In genomic region chr14:8999815-9000214, GRCm38 (mm10) we compare ENCODE assay signal across 18 mouse cellular contexts.
"Had no signal": no experiment of that assay in that cellular context is flagged by ENCODE, and none has a peak within 500 bp of the region (broad histone marks: within the 10 kb centered on the region; RNA-seq: fewer than 3 reads in every experiment).

No protein-coding gene starts in this region.

- H3K9me3 ChIP-seq: limb, embryonic 10.5 days; limb, embryonic 13.5 days; liver, embryonic 12.5 days; liver, embryonic 15.5 days; lung, embryonic 15.5 days; megakaryocyte, embryonic 14.5 days; midbrain, embryonic 12.5 days had no signal

- H3K27ac ChIP-seq: limb, embryonic 10.5 days; limb, embryonic 13.5 days; liver, embryonic 12.5 days; liver, embryonic 15.5 days; lung, embryonic 15.5 days; midbrain, embryonic 12.5 days had no signal

- ATAC-seq: intestine, embryonic 16.5 days; liver, embryonic 12.5 days had no signal

- H3K36me3 ChIP-seq: limb, embryonic 10.5 days; limb, embryonic 13.5 days; liver, embryonic 12.5 days; liver, embryonic 15.5 days; lung, embryonic 15.5 days; midbrain, embryonic 12.5 days had no signal

- H3K27me3 ChIP-seq: limb, embryonic 13.5 days; liver, embryonic 12.5 days; liver, embryonic 15.5 days; lung, embryonic 15.5 days; megakaryocyte, embryonic 14.5 days; midbrain, embryonic 12.5 days had no signal

- H3K4me2 ChIP-seq: limb, embryonic 13.5 days; liver, embryonic 12.5 days; liver, embryonic 15.5 days; lung, embryonic 15.5 days; midbrain, embryonic 12.5 days had no signal

- H3K4me1 ChIP-seq: limb, embryonic 10.5 days; limb, embryonic 13.5 days; liver, embryonic 12.5 days; liver, embryonic 15.5 days; lung, embryonic 15.5 days; megakaryocyte, embryonic 14.5 days; midbrain, embryonic 12.5 days had no signal

- DNase-seq: kidney, adult 18-20 months; kidney, adult 9 months; kidney, postnatal 14 days; kidney, postnatal 4 days; liver; lung, adult 18-20 months; lung, postnatal 10 days; lung, postnatal 36 days; thymus, adult 18-20 months; thymus, postnatal 36 days had no signal

- H3K4me3 ChIP-seq: limb, embryonic 10.5 days; limb, embryonic 13.5 days; liver, embryonic 12.5 days; liver, embryonic 15.5 days; lung, embryonic 15.5 days; megakaryocyte, embryonic 14.5 days; midbrain, embryonic 12.5 days had no signal

- H3K9ac ChIP-seq: limb, embryonic 13.5 days; liver, embryonic 12.5 days; liver, embryonic 15.5 days; lung, embryonic 15.5 days; midbrain, embryonic 12.5 days had no signal
